Mouse (Mus musculus): ENCODE results near the gene Epb41l3.

DNA sequence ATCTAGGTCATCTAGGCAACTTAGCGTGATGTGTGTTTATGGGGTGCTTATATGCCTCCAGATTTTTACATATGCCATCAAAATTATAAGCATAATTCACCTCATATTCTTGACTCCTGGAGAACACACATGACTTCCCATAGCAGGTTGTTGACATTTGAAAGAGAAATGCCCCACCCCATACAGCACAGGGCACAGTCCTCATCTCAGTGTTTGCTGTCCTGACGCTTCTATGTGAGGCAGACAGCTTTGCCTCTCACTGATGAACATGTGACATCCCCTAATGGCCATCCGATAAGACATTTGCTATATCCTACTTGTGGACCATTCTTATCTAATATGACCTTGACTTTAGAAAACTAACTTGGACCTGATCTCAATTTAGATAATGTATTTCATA lies 140.6 kb downstream of the Epb41l3 start:
- TF ChIP-seq CTCF (IDR thresholded peaks at IDR 0.05; ENCODE audit: control insufficient read depth, insufficient read depth, insufficient read length) (no peak), MYOG (IDR thresholded peaks at IDR 0.05; ENCODE audit: control insufficient read depth, extremely low read depth, insufficient read length) (no peak), FOSL1 (IDR thresholded peaks at IDR 0.05; ENCODE audit: insufficient read depth, low read length, poor library complexity, severe bottlenecking) (no peak), USF1 (IDR thresholded peaks at IDR 0.05; ENCODE audit: low read depth) (no peak), CEBPB (IDR thresholded peaks at IDR 0.05; ENCODE audit: low read depth) (no peak), MAX (IDR thresholded peaks at IDR 0.05) (no peak), MYOD1 (IDR thresholded peaks at IDR 0.05; ENCODE audit: control insufficient read depth, insufficient read length, low read depth) (no peak)

Data from C2C12 (cell line).